Comparison of ENCODE assay signal across 25 mouse cellular contexts in genomic region chr5:44163318-44163717, GRCm38 (mm10).
A peak's percentile ranks its signal among the peaks of the same experiment; 100 is the strongest.
DNase-seq lines count a peak whose midpoint lies in the region; ATAC-seq and TF ChIP-seq lines count a peak whose summit lies in the region.
"Had no signal": no experiment of that assay in that cellular context is flagged by ENCODE, and none has a peak within 500 bp of the region (broad histone marks: within the 10 kb centered on the region; RNA-seq: fewer than 3 reads in every experiment).

No protein-coding gene starts in this region.

- H3K4me3 ChIP-seq in intestine, postnatal 0 days (ENCODE audit: low read depth, low read length): no peak overlapping the region
- H3K4me3 ChIP-seq in intestine, embryonic 16.5 days (ENCODE audit: low read length): no peak overlapping the region
- H3K4me3 ChIP-seq in lung, postnatal 0 days (ENCODE audit: low read depth, low read length): no peak overlapping the region
- H3K4me3 ChIP-seq in E14TG2a.4 (replicated peaks; ENCODE audit: low read length): no peak overlapping the region
- H3K4me3 ChIP-seq: forebrain, embryonic 13.5 days; heart, embryonic 13.5 days; hindbrain, embryonic 13.5 days; limb, embryonic 10.5 days; megakaryocyte, embryonic 14.5 days; midbrain, embryonic 15.5 days; myocyte; neural tube, embryonic 13.5 days had no signal

- H3K9ac ChIP-seq in intestine, postnatal 0 days (ENCODE audit: low read depth, low read length): no peak overlapping the region
- H3K9ac ChIP-seq in intestine, embryonic 16.5 days (ENCODE audit: low read depth, low read length): no peak overlapping the region
- no peak overlapping the region for H3K9ac ChIP-seq in lung, postnatal 0 days (replicated peaks; ENCODE audit: low read depth)
- H3K9ac ChIP-seq: forebrain, embryonic 13.5 days; heart, embryonic 13.5 days; hindbrain, embryonic 13.5 days; midbrain, embryonic 15.5 days; neural tube, embryonic 13.5 days had no signal

- 91% methylated on average over 3 of the region's 3 CpGs for WGBS in intestine, postnatal 0 days
- WGBS in intestine, embryonic 16.5 days: 89% methylated on average over 3 of the region's 3 CpGs
- WGBS in lung, postnatal 0 days: 92% methylated on average over 3 of the region's 3 CpGs

- no peaks in the 10 kb centered on the region for H3K9me3 ChIP-seq in intestine, postnatal 0 days (ENCODE audit: control insufficient read depth)
- H3K9me3 ChIP-seq in intestine, embryonic 16.5 days (ENCODE audit: control insufficient read depth, low read length): no peaks in the 10 kb centered on the region
- no peaks in the 10 kb centered on the region for H3K9me3 ChIP-seq in lung, postnatal 0 days (ENCODE audit: low read length)
- H3K9me3 ChIP-seq in E14TG2a.4 (ENCODE audit: low read length): no peaks in the 10 kb centered on the region
- H3K9me3 ChIP-seq: forebrain, embryonic 13.5 days; heart, embryonic 13.5 days; hindbrain, embryonic 13.5 days; limb, embryonic 10.5 days; megakaryocyte, embryonic 14.5 days; midbrain, embryonic 15.5 days; neural tube, embryonic 13.5 days had no signal

- ATAC-seq in intestine, postnatal 0 days: no peak
- no peak for ATAC-seq in intestine, embryonic 16.5 days
- no peak for ATAC-seq in lung, postnatal 0 days
- ATAC-seq: forebrain, embryonic 13.5 days; inflammation-experienced regulatory T-cells, adult 6 months; midbrain, embryonic 15.5 days had no signal

- no peaks in the 10 kb centered on the region for H3K36me3 ChIP-seq in intestine, postnatal 0 days (ENCODE audit: control insufficient read depth, insufficient read depth)
- no peaks in the 10 kb centered on the region for H3K36me3 ChIP-seq in intestine, embryonic 16.5 days (ENCODE audit: control insufficient read depth, insufficient read depth, low read length)
- H3K36me3 ChIP-seq in lung, postnatal 0 days (ENCODE audit: insufficient read depth, low read length): no peaks in the 10 kb centered on the region
- H3K36me3 ChIP-seq in E14TG2a.4 (ENCODE audit: insufficient read depth, low read length): no peaks in the 10 kb centered on the region
- no peaks in the 10 kb centered on the region for H3K36me3 ChIP-seq in splenic B cell, adult 2 months (ENCODE audit: control insufficient read depth, insufficient read depth, low read length, poor library complexity, severe bottlenecking)
- H3K36me3 ChIP-seq: heart, embryonic 13.5 days; hindbrain, embryonic 13.5 days; limb, embryonic 10.5 days; midbrain, embryonic 15.5 days; neural tube, embryonic 13.5 days had no signal

- no peak for TF ChIP-seq EP300 in lung, postnatal 0 days (IDR thresholded peaks at IDR 0.05)

- H3K4me1 ChIP-seq in intestine, postnatal 0 days (replicated peaks; ENCODE audit: control insufficient read depth, insufficient read depth, low read length): peaks cover 3% of the 10 kb centered on the region
- H3K4me1 ChIP-seq in intestine, embryonic 16.5 days (ENCODE audit: control insufficient read depth, insufficient read depth, low read length): no peaks in the 10 kb centered on the region
- no peaks in the 10 kb centered on the region for H3K4me1 ChIP-seq in lung, postnatal 0 days (ENCODE audit: insufficient read depth, low read depth, low read length)
- H3K4me1 ChIP-seq in E14TG2a.4 (replicated peaks; ENCODE audit: low read depth, low read length): peaks cover 7% of the 10 kb centered on the region
- H3K4me1 ChIP-seq: forebrain, embryonic 13.5 days; hindbrain, embryonic 13.5 days; limb, embryonic 10.5 days; midbrain, embryonic 15.5 days; neural tube, embryonic 13.5 days had no signal

- TF ChIP-seq CTCF in intestine, postnatal 0 days (IDR thresholded peaks at IDR 0.05; ENCODE audit: low read depth): peak; percentile 35
- TF ChIP-seq CTCF in lung, postnatal 0 days (IDR thresholded peaks at IDR 0.05): peak; percentile 37; the same call in 1 of the 2 replicates
- peak; percentile 38 for TF ChIP-seq CTCF in E14TG2a.4 (conservative IDR thresholded peaks at IDR 0.05; ENCODE audit: low read length)

- no peak for DNase-seq in lung, postnatal 0 days (ENCODE audit: low spot score)
- no peak for DNase-seq in lung, postnatal 36 days
- DNase-seq in splenic B cell, adult 2 months (ENCODE audit: low read depth, low spot score): peak; percentile 8
- DNase-seq in layer of hippocampus, adult 18-20 months (ENCODE audit: low spot score in 2 of 2): no peak
- DNase-seq: adrenal gland, adult 2 months; cerebellum, adult 8-10 months; gastrocnemius, postnatal 25 days; heart, adult 18-20 months; heart, postnatal 14 days; kidney, adult 8-10 months; kidney, postnatal 25 days; liver; retina, postnatal 1 day had no signal

- H3K27me3 ChIP-seq in intestine, postnatal 0 days (replicated peaks; ENCODE audit: control insufficient read depth, insufficient read depth, low read length): no peaks in the 10 kb centered on the region
- no peaks in the 10 kb centered on the region for H3K27me3 ChIP-seq in intestine, embryonic 16.5 days (replicated peaks; ENCODE audit: control insufficient read depth, insufficient read depth, low read length)
- H3K27me3 ChIP-seq in lung, postnatal 0 days (replicated peaks; ENCODE audit: insufficient read depth, low read length): no peaks in the 10 kb centered on the region
- no peaks in the 10 kb centered on the region for H3K27me3 ChIP-seq in E14TG2a.4 (ENCODE audit: insufficient read depth, low read length)
- no peaks in the 10 kb centered on the region for H3K27me3 ChIP-seq in splenic B cell, adult 2 months (ENCODE audit: control insufficient read depth, insufficient read depth, low read length, poor library complexity, severe bottlenecking)
- H3K27me3 ChIP-seq: forebrain, embryonic 13.5 days; heart, embryonic 13.5 days; hindbrain, embryonic 13.5 days; megakaryocyte, embryonic 14.5 days; midbrain, embryonic 15.5 days; neural tube, embryonic 13.5 days had no signal

- H3K4me2 ChIP-seq in intestine, postnatal 0 days (replicated peaks; ENCODE audit: low read depth): no peak overlapping the region
- H3K4me2 ChIP-seq in intestine, embryonic 16.5 days (ENCODE audit: low read depth, low read length): no peak overlapping the region
- H3K4me2 ChIP-seq in lung, postnatal 0 days (replicated peaks; ENCODE audit: low read depth, low read length): no peak overlapping the region
- H3K4me2 ChIP-seq: forebrain, embryonic 13.5 days; heart, embryonic 13.5 days; hindbrain, embryonic 13.5 days; midbrain, embryonic 15.5 days; neural tube, embryonic 13.5 days had no signal

- no peak overlapping the region for H3K27ac ChIP-seq in intestine, postnatal 0 days (ENCODE audit: low read depth, low read length)
- no peak overlapping the region for H3K27ac ChIP-seq in intestine, embryonic 16.5 days (ENCODE audit: low read length)
- H3K27ac ChIP-seq in lung, postnatal 0 days (ENCODE audit: low read length): no peak overlapping the region
- H3K27ac ChIP-seq: forebrain, embryonic 13.5 days; heart, embryonic 13.5 days; hindbrain, embryonic 13.5 days; limb, embryonic 10.5 days; midbrain, embryonic 15.5 days; neural tube, embryonic 13.5 days had no signal
